Mouse (Mus musculus) left cerebral cortex, adult 2 months (tissue): ENCODE measurements around the gene Sema6c. TPM values are rescaled to one million over a fixed set of nuclear protein-coding genes. Genes with fewer than 3 reads are reported as not detected.

ENCODE experiments used
- DNase-seq, 2 experiments: peaks; one replicate each; pipeline ENCODE4 v3.0.0; 2021 to 2022; ENCODE audit warnings: low spot score in 2 of 2, mixed read lengths in 1 of 2; ENCODE audit errors: extremely low spot score in 1 of 2
- H3K27ac ChIP-seq: fragments of 200-600 bp; 2 replicates; pipeline ENCODE4 v1.8.1; 2022
- H3K4me3 ChIP-seq: fragments of 200-600 bp; 2 replicates; pipeline ENCODE4 v1.8.1; 2022
- CTCF ChIP-seq: fragments of 200-600 bp; IDR thresholded peaks from 2 replicates; pipeline ENCODE4 v1.8.1; 2022; ENCODE audit warnings: antibody characterized with exemption, mild to moderate bottlenecking, moderate library complexity
- intact Hi-C: fragments of 180-260 bp; cut with DNase I; formaldehyde crosslinking; loops from one replicate; pipeline ENCODE4 v1.15.1; 2025
- microRNA-seq, 2 experiments: library from miRNA; unstranded; fragments of <30 nt; microRNA quantifications; one replicate each; pipeline ENCODE4 v1.2.0; 2021
- total RNA-seq, 2 experiments: library from RNA; stranded (reverse); gene quantifications; 2 replicates each; pipeline ENCODE4 v1.2.3; 2021

The Sema6c gene
- total RNA-seq, 2 experiments from 2014 or later = 24.8 to 26.5 TPM

- intact Hi-C loops = no loop called here
- Histone ChIP-seq H3K4me3 (no peak overlapping the region), H3K27ac (no peak overlapping the region)
- no peak for DNase-seq
- TF ChIP-seq CTCF = no peak
Measured at GRCm38 (mm10) chr3:95223041-95223440, 62.8 kb downstream of the Sema6c start.

Small RNA genes lying within 50 kb of the gene (microRNA-seq; reads per million reads assigned to microRNA genes)
- 0 reads per million in 2 experiments for gene Mir8099-1

Other genes with a start within 250 kb of the Sema6c start
- gene Selenbp1, start 227.4 kb upstream of the Sema6c start, total RNA-seq = 10 to 100 TPM in 1 of 2 experiments, 1 to 10 TPM in 1; 7.9 to 10.0 TPM
- gene Rfx5, start 206.4 kb upstream of the Sema6c start, total RNA-seq = 10 to 100 TPM; 23.3 to 28.2 TPM
- 10 to 100 TPM; 58.0 to 58.4 TPM for gene Pi4kb, start 185.7 kb upstream of the Sema6c start, total RNA-seq
- gene Zfp687, start 145.0 kb upstream of the Sema6c start, total RNA-seq = 10 to 100 TPM; 23.1 to 25.9 TPM
- gene Psmd4, start 117.8 kb upstream of the Sema6c start, total RNA-seq = 100 to 1,000 TPM; 156 to 164 TPM
- gene Pip5k1a, start 53.5 kb upstream of the Sema6c start, total RNA-seq = 10 to 100 TPM; 58.2 to 58.5 TPM
- gene Vps72, start 49.4 kb upstream of the Sema6c start, total RNA-seq = 10 to 100 TPM; 42.1 to 43.1 TPM
- under 1 TPM in 1 of 2 experiments, not detected in 1; 0.82 TPM for gene Tmod4, start 36.0 kb upstream of the Sema6c start, total RNA-seq
- 10 to 100 TPM; 45.6 to 49.7 TPM for gene Scnm1, start 26.4 kb upstream of the Sema6c start, total RNA-seq
- 10 to 100 TPM; 13.5 to 16.1 TPM for gene Lysmd1, start 26.4 kb upstream of the Sema6c start, total RNA-seq
- 1 to 10 TPM; 2.5 to 2.6 TPM for gene Tnfaip8l2, start 18.1 kb upstream of the Sema6c start, total RNA-seq
- 10 to 100 TPM; 10.9 to 11.8 TPM for gene Gabpb2, start 57.5 kb downstream of the Sema6c start, total RNA-seq
- 10 to 100 TPM; 67.5 to 70.3 TPM for gene Cdc42se1, start 68.3 kb downstream of the Sema6c start, total RNA-seq
- 100 to 1,000 TPM; 272 to 277 TPM for gene Mllt11, start 71.7 kb downstream of the Sema6c start, total RNA-seq
- gene Gm128, start 81.1 kb downstream of the Sema6c start, total RNA-seq = under 1 TPM; 0.20 to 0.61 TPM
- gene Bnipl, start 90.7 kb downstream of the Sema6c start, total RNA-seq = under 1 TPM; 0.61 to 0.87 TPM
- 10 to 100 TPM; 19.9 to 21.5 TPM for gene Mindy1, start 120.9 kb downstream of the Sema6c start, total RNA-seq
- gene Prune1, start 121.6 kb downstream of the Sema6c start, total RNA-seq = 10 to 100 TPM; 22.1 to 23.5 TPM
- under 1 TPM; 0.61 to 1.00 TPM for gene Anxa9, start 146.7 kb downstream of the Sema6c start, total RNA-seq
- 10 to 100 TPM; 37.4 to 42.2 TPM for gene Cers2, start 154.3 kb downstream of the Sema6c start, total RNA-seq
- gene Setdb1, start 196.7 kb downstream of the Sema6c start, total RNA-seq = 10 to 100 TPM; 35.7 to 37.2 TPM
- gene 4930558C23Rik, start 242.4 kb downstream of the Sema6c start, total RNA-seq = not detected